Mouse (Mus musculus): ENCODE measurements around the gene Tcaim.

GRCm38 (mm10) chr9:122786534-122786933 is 18.8 kb upstream of the Tcaim start:
- TF ChIP-seq POLR2A (IDR thresholded peaks at IDR 0.05; ENCODE audit: borderline replicate concordance, insufficient read depth, low read length) (no peak), CTCF (IDR thresholded peaks at IDR 0.05; ENCODE audit: borderline replicate concordance, insufficient read depth, low read depth, low read length) (no peak)

Measured in cerebellum, adult 2 months (tissue).